Mouse (Mus musculus) gastrocnemius, postnatal 10 days (tissue): ENCODE data around the gene B3gnt8. TPM values are rescaled to one million over a fixed set of nuclear protein-coding genes. Genes with fewer than 3 reads are reported as not detected.

Experiments used
- total RNA-seq, 2 experiments: library from RNA; stranded (reverse); gene quantifications; 2 replicates each; pipeline ENCODE4 v1.2.3; 2021

Gene B3gnt8
- total RNA-seq, 2 experiments from 2014 or later, result 1.9 to 2.5 TPM

Other genes with a start within 250 kb of the B3gnt8 start
- gene Lipe, start 227.9 kb upstream of the B3gnt8 start, total RNA-seq, result 10 to 100 TPM; 18.2 to 18.4 TPM
- gene Cxcl17, start 213.8 kb upstream of the B3gnt8 start, total RNA-seq, result not detected
- gene Ceacam1, start 149.1 kb upstream of the B3gnt8 start, total RNA-seq, result 1 to 10 TPM; 4.9 to 7.8 TPM
- gene Ceacam2, start 86.8 kb upstream of the B3gnt8 start, total RNA-seq, result under 1 TPM; 0.35 to 0.75 TPM
- gene Erich4, start 10.8 kb upstream of the B3gnt8 start, total RNA-seq, result not detected
- gene Dmac2, start 7.2 kb upstream of the B3gnt8 start, total RNA-seq, result 10 to 100 TPM; 24.8 to 24.9 TPM
- gene Bckdha, start 32.3 kb downstream of the B3gnt8 start, total RNA-seq, result 10 to 100 TPM; 51.9 to 60.8 TPM
- gene Exosc5, start 32.5 kb downstream of the B3gnt8 start, total RNA-seq, result 10 to 100 TPM; 23.6 to 26.0 TPM
- under 1 TPM; 0.45 to 0.47 TPM for gene Tmem91, start 48.5 kb downstream of the B3gnt8 start, total RNA-seq
- 10 to 100 TPM; 10.5 to 10.9 TPM for gene B9d2, start 54.1 kb downstream of the B3gnt8 start, total RNA-seq
- 10 to 100 TPM; 15.2 to 25.6 TPM for gene Tgfb1, start 60.3 kb downstream of the B3gnt8 start, total RNA-seq
- 10 to 100 TPM; 31.9 to 39.6 TPM for gene Ccdc97, start 92.4 kb downstream of the B3gnt8 start, total RNA-seq
- gene Hnrnpul1, start 128.1 kb downstream of the B3gnt8 start, total RNA-seq, result 10 to 100 TPM; 91.8 to 98.1 TPM
- gene Axl, start 162.1 kb downstream of the B3gnt8 start, total RNA-seq, result 100 to 1,000 TPM in 1 of 2 experiments, 10 to 100 TPM in 1; 89.3 to 110 TPM
- under 1 TPM; 0.27 to 0.52 TPM for gene Cyp2s1, start 190.3 kb downstream of the B3gnt8 start, total RNA-seq